Mouse (Mus musculus) heart, embryonic 15.5 days (tissue): Measurements from ENCODE around the gene Gm9857. TPM values are rescaled to one million over a fixed set of nuclear protein-coding genes. Genes with fewer than 3 reads are reported as not detected.

Experiments
- ATAC-seq: fragments of 200-750 bp; cut with Nextera tagmentation; replicated peaks from 2 replicates; pipeline ENCODE4 v1.8.0; 2017; ENCODE audit warnings: low read depth, moderate TSS enrichment; ENCODE audit not compliant: insufficient number of reproducible peaks, insufficient read depth, low FRiP score
- H3K27ac ChIP-seq: fragments of 300-500 bp; sonication (generic); 2 replicates; pipeline ENCODE4 v1.5.1; 2015; ENCODE audit warnings: mild to moderate bottlenecking, inconsistent platforms
- H3K27me3 ChIP-seq: fragments of 300-500 bp; sonication (generic); 2 replicates; pipeline ENCODE4 v1.6.1; 2015; ENCODE audit warnings: inconsistent platforms
- H3K36me3 ChIP-seq: fragments of 300-500 bp; sonication (generic); 2 replicates; pipeline ENCODE4 v1.6.1; 2015; ENCODE audit warnings: mild to moderate bottlenecking, inconsistent platforms
- H3K4me1 ChIP-seq: fragments of 300-500 bp; sonication (generic); replicated peaks from 2 replicates; pipeline ENCODE4 v1.6.1; 2015; ENCODE audit warnings: inconsistent platforms
- H3K4me2 ChIP-seq: fragments of 300-500 bp; sonication (generic); 2 replicates; pipeline ENCODE4 v1.6.1; 2015; ENCODE audit warnings: inconsistent platforms, mild to moderate bottlenecking, moderate library complexity
- H3K4me3 ChIP-seq: fragments of 300-500 bp; sonication (generic); 2 replicates; pipeline ENCODE4 v1.5.1; 2015; ENCODE audit warnings: mild to moderate bottlenecking, inconsistent platforms
- H3K9ac ChIP-seq: fragments of 300-500 bp; sonication (generic); 2 replicates; pipeline ENCODE4 v1.6.1; 2015; ENCODE audit warnings: mild to moderate bottlenecking, inconsistent platforms
- H3K9me3 ChIP-seq: fragments of 300-500 bp; sonication (generic); replicated peaks from 2 replicates; pipeline ENCODE4 v1.6.1; 2016; ENCODE audit warnings: inconsistent platforms
- WGBS: fragments of 180-500 bp; shearing (Covaris S2); methylation state at CpG from one replicate; pipeline ENCODE4 v1.1.7; 2015; ENCODE audit warnings: mixed read lengths; 5-methylcytosine and 5-hydroxymethylcytosine counted together
- polyA plus RNA-seq: library from polyadenylated mRNA; unstranded; fragments of >200 nt; fragmentation: Nextera tagmentation; extraction: Ambion mirVana; gene quantifications from 2 replicates; pipeline ENCODE4 v1.2.1, GENCODE M21; 2015

Gm9857 gene
- polyA plus RNA-seq, 1 experiment from 2014 or later: not detected

DNA sequence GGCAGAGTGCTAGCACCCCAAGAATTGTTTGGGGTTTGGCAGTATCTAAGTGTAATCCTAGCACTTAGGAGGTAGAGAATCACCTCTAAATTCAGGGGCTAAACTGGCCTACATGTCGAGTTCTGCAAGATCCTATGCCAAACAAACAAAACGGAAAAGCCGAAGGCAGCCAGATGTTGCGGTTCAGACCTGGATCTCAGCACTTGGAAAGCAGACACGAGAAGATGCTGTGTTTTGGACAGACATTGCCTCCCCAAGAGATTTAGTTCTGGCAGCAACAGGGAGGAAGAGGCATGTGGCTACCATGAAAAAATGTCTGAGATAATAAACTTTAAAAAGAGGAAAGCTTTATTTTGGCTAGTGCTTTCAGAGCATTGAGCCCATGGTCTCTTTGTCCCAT, 39.6 kb downstream of the Gm9857 start:
- H3K36me3 ChIP-seq: peaks cover 38% of the 10 kb centered on the region
- no peaks in the 10 kb centered on the region for H3K4me1 ChIP-seq

DNA sequence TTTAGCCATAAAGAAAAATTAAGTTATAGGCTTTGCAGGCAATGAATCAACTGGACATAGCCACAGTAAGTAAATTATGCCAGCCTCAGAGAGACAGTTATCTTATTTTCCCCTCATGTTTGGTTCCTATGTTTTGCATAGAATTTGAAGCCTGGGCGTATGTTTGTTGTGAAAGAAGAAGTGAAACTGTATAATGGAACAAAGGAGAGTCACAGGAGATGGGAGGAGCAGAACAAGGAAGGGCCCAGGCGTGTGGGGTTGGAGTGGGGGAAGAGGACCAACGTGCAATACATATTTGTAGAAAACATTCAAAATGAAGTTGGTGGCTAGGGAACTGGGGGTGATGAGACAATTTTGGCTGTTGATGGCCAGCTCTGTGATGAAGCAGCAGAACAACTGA, 40.1 kb downstream of the Gm9857 start:
- Histone ChIP-seq H3K4me1 (no peaks in the 10 kb centered on the region), H3K4me3 (no peak overlapping the region), H3K9me3 (no peaks in the 10 kb centered on the region), H3K27ac (no peak overlapping the region), H3K9ac (no peak overlapping the region), H3K27me3 (no peaks in the 10 kb centered on the region), H3K36me3 (peaks cover 34% of the 10 kb centered on the region), H3K4me2 (no peak overlapping the region)
- WGBS: 80% methylated on average over 3 of the region's 3 CpGs
- no peak for ATAC-seq

More for the DNA sequence above, 39.6 kb downstream of the Gm9857 start:
- Histone ChIP-seq H3K9me3 (no peaks in the 10 kb centered on the region), H3K27ac (no peak overlapping the region), H3K27me3 (no peaks in the 10 kb centered on the region), H3K9ac (no peak overlapping the region), H3K4me3 (no peak overlapping the region), H3K4me2 (no peak overlapping the region)
- WGBS: 67% methylated on average over 5 of the region's 5 CpGs
- no peak for ATAC-seq

DNA sequence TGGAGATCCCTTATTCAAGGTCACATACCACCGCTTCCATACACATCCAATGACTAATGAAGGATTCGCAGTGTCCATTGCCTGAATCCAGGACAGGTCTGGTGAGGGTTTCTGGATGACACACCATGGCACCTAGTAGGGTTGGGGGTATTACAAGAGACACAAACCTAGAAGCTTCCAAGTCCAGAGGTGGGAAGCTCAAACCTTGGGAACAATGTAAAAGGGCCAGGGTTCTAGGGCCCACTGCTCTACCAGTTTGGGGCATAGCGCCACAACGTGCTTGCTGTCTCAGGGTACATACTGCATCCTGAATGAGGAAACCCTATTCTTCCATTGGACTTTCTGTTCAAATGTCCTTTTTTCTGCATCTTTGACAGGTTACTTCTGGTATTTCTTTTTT, 41.6 kb downstream of the Gm9857 start:
- Histone ChIP-seq H3K27ac (no peak overlapping the region), H3K9me3 (no peaks in the 10 kb centered on the region), H3K9ac (no peak overlapping the region), H3K4me3 (no peak overlapping the region), H3K4me2 (no peak overlapping the region), H3K36me3 (peaks cover 19% of the 10 kb centered on the region), H3K27me3 (no peaks in the 10 kb centered on the region), H3K4me1 (no peaks in the 10 kb centered on the region)
- WGBS: 92% methylated on average over 4 of the region's 4 CpGs
- no peak for ATAC-seq

DNA sequence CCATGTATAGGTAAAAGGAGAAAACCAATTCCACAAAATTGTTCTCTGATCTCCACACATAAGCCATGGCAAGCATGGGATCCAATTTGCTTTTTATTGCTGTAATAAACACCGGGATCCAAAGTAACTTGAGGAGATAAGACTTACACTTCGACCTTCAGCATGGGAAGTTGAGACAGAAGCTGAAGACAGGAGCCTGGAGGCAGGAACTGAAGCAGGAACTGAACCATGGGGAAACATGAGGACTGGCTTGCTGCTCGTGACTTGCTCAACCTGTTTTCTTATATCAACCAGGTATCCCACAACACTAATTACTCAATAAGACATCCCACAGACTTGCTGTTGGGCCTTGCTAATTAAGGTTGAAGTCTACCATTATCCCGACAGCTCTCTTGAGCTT, 47.3 kb downstream of the Gm9857 start:
- no peak for ATAC-seq
- H3K4me1 ChIP-seq: no peaks in the 10 kb centered on the region
- no peak overlapping the region for H3K4me3 ChIP-seq
- H3K36me3 ChIP-seq: no peaks in the 10 kb centered on the region
- no peak overlapping the region for H3K27ac ChIP-seq
- 57% methylated on average over 4 of the region's 4 CpGs for WGBS
- no peaks in the 10 kb centered on the region for H3K9me3 ChIP-seq
- no peaks in the 10 kb centered on the region for H3K27me3 ChIP-seq
- no peak overlapping the region for H3K9ac ChIP-seq
- no peak overlapping the region for H3K4me2 ChIP-seq

DNA sequence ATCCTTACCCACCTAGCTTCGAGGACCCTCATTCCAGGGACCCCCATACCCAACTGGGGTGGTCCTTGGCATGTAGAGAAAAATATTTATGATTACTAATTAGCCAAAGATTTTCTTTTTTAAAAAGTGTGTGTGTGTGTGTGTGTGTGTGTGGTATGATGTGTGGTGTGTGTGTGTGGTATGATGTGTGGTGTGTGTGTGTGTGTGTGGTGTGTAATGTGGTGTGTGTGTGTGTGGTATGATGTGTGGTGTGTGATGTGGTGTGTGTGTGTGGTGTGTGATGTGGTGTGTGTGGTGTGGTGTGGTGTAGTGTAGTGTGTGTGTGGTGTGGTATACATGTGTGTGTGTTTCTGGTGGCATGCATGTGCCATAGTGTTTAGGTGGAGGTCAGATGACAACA, 48.2 kb downstream of the Gm9857 start:
- 71% methylated on average over 1 of the region's 1 CpGs for WGBS
- no peaks in the 10 kb centered on the region for H3K9me3 ChIP-seq
- H3K27me3 ChIP-seq: no peaks in the 10 kb centered on the region
- H3K36me3 ChIP-seq: no peaks in the 10 kb centered on the region
- no peak overlapping the region for H3K4me2 ChIP-seq
- no peak overlapping the region for H3K27ac ChIP-seq
- no peak for ATAC-seq
- H3K9ac ChIP-seq: no peak overlapping the region
- no peaks in the 10 kb centered on the region for H3K4me1 ChIP-seq
- H3K4me3 ChIP-seq: no peak overlapping the region

Other genes with a start within 250 kb of the Gm9857 start
- gene Gpsm2, start 218.1 kb downstream of the Gm9857 start, polyA plus RNA-seq: 25.0 and 27.6 TPM in 2 replicates
- gene Aknad1, start 200.8 kb downstream of the Gm9857 start, polyA plus RNA-seq: 0.04 TPM in 1 of 2 replicates, not detected in the other
- gene Stxbp3, start 99.9 kb downstream of the Gm9857 start, polyA plus RNA-seq: 28.1 and 29.9 TPM in 2 replicates
- 0.09 and 0.36 TPM in 2 replicates for gene Fndc7, start 50.4 kb downstream of the Gm9857 start, polyA plus RNA-seq
- gene Prpf38b, start 28.7 kb downstream of the Gm9857 start, polyA plus RNA-seq: 48.1 and 51.6 TPM in 2 replicates
- gene Henmt1, start 572 bp downstream of the Gm9857 start, polyA plus RNA-seq: 0.25 TPM in 1 of 2 replicates, not detected in the other
- 6.2 and 7.6 TPM in 2 replicates for gene Fam102b, start 87.2 kb upstream of the Gm9857 start, polyA plus RNA-seq
- gene Slc25a54, start 140.0 kb upstream of the Gm9857 start, polyA plus RNA-seq: not detected in 2 replicates
- gene Slc25a24, start 182.7 kb upstream of the Gm9857 start, polyA plus RNA-seq: 19.1 and 20.0 TPM in 2 replicates